Mouse (Mus musculus): Measurements from ENCODE around the gene Mgat4e.

Mgat4e gene

DNA sequence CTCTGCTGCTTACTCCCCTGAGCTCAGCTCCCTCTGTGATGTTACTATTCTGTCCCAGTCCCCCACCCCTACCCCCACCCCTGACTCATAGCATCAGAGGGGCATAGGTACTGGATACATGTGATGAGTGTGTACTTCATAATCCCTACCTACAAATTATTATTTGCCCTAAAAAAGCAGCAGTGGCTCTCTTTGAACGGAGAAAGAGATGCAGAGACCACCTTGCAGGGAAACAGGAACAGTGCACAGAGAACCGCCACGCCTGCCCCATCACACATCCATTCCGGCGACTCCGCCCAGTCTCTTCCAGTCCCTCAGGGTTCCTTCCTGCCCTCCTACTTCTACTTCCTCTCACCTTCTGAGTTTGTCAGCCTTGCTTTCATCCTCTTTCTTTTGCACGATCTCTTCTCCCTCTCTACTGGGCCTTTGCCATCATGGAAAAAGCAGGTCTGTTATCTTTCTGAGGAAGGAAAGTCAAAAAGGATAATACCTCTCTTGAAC, at the start of gene Mgat4e:
TSS of gene Mgat4e (minus strand) at position 51 of the 501 bp plus-strand sequence.
- no peak for DNase-seq

DNA sequence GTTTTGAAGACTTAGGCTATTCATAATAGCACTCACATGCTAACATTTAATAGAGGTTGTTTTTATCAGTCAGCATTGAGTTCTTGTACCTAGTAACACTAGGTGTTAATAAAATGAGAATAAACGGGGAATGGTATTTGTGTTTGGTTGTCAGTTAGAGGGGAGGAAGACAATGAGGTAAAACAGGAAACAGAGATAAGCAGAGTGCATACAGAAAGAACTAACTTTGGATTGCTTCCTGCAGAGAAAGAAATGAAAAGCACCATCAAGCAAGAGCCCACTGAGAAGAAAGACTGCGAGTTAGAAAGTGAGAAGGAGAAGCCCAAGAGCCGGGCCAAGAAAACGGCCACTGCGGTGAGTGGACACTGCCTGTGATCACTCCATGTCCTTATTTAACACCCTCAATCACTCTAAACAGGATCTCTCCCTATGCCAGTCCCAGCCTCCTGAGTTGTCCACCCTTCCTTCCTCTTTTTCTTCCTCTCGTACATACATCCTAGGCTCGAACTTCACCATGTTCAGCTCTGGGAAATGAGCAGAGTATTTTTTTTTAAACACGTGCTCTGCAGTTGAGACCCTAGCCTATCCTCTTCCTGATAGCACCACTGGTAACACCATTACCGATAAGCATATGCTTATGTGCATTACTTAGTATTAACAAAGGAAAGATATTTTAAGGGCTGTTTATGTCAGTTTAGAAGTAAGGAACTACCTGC, 48.0 kb upstream of the Mgat4e start:
- DNase-seq: no peak

DNA sequence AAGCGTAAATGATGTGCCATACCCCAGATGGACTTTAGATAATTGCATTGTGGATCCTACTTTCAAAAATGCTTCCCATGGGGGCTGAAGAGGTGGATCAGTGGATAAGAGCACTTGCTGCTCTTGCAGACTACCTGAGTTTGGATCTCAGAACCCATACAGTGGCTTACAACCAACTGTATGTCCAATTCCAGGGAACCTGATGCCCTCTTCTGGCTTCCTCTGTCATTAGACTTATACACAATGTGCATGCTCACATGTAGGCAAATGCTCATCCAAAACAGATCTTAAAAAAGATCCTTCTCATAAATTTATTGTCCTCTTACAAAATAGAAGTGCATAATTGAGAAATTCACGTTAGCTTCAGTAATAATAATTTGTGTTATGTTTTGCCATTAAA, 42.3 kb upstream of the Mgat4e start:
- no peak for DNase-seq

DNA sequence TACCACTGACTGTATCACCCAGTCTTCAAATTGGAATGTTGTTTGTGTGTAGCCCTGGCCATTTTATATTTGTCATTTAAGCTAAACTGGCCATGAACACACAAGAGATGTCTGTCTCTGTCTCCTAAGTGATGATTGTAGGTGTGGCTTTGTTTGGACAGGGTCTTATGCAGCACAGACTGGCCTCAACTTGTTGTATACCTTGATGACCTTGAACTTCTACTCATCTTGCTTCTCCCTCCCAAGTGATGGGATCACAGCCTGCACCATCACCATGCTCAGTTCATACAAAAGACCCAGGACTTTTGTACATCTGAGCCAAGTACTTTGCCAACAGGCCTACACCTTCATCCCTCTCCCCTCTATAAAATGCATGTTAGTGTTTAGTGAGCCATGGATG, 40.2 kb upstream of the Mgat4e start:
- DNase-seq: no peak

GRCm38 (mm10) chr1:134583560-134583959, 34.1 kb upstream of the Mgat4e start:
- no peak for DNase-seq

DNA sequence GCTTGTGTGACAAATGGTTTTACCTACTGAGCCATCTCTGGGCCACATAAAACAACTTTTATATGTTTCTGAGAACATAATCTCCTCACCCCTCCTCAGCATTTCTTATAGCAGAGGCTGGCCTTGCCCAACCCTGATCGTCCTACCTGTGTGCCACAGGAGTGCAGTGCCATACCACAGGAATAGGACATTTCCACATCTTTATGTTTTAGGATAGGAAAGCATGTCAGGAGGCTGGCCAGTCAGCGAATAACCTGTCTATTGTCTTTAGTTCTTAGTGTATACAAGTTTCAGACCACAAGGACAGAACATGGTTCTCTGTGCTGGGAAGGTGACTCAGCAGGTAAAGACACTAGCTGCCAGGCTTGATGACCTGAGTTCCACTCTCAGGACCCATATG, 31.3 kb upstream of the Mgat4e start:
- no peak for DNase-seq

- DNase-seq: no peak
These were observed 28.1 kb upstream of the Mgat4e start for GRCm38 (mm10) chr1:134577384-134578120.

DNA sequence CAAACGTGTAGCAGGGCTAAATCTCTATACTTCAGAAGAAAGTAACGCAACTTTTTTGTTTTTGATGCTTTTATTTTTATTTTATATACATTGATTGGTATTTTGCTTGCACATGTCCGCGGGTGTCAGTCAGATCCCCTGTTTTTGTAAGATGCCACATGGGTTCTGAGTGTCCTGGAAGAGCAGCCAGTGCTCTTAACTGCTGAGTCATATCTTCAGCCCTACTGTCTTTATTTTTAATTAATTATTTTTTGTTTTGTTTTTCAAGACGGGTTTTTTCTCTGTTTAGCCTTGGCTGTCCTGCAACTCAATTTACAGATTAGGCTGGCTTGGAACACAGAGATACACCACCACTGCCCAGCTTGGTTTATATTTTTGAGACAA, 24.4 kb upstream of the Mgat4e start:
- no peak for DNase-seq

DNA sequence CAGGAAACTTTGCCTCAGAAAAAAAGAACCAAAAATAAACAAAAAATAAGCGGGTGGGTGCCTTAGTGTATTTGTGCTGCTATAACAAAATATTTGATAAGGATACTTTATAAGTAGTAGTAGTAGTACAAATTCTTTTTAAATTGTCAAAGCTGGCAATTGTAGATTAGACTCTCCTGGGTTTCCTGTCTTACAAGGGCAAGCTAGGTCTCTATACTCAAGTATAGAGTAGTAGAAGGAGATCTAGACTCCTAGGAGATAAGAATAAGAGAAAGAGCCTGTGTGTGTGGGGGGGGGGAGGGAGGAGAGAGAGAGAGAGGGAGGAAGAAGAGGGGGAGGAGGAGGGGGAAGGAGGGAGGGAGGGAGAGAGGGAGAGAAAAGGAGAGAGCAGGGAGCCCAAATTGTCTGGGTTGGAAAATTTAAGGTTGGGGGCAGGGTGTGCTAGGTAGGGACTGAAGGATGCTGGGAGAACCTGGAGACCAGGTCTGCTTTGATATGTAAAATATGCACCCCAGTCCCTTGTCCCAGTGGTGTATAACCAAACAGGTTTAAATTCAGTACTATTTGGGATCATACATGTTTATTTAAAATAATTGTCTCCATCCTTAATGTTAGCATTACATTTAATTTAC, 23.9 kb upstream of the Mgat4e start:
- DNase-seq: no peak

- DNase-seq: no peak
These were observed 21.1 kb upstream of the Mgat4e start for GRCm38 (mm10) chr1:134570631-134571030.

GRCm38 (mm10) chr1:134570171-134570570, 20.7 kb upstream of the Mgat4e start:
- no peak for DNase-seq

GRCm38 (mm10) chr1:134567511-134567910, 18.0 kb upstream of the Mgat4e start:
- no peak for DNase-seq

- no peak for DNase-seq
These were observed 14.2 kb upstream of the Mgat4e start for GRCm38 (mm10) chr1:134563726-134564125.

DNA sequence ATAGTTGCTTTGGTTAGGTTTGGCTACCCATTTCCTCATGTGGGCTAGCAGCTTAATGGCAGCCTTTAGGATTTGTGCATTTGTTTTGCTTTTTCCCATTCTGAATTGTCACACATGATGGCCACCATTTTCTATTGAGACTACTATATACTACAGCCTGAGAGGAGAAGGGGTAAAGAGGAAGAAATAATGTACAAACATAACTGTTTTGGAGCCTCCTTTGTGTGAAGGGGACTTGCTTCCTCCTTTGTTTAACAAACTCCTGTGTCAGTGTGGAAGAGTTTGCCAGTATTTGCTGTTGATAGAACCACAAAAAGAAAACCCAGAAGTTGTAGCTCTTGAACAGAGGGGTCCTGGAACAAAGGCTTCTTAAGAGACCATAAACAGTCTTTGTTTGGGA, 13.0 kb upstream of the Mgat4e start:
- no peak for DNase-seq

- no peak for DNase-seq
These were observed 12.3 kb upstream of the Mgat4e start for GRCm38 (mm10) chr1:134561770-134562143.

DNA sequence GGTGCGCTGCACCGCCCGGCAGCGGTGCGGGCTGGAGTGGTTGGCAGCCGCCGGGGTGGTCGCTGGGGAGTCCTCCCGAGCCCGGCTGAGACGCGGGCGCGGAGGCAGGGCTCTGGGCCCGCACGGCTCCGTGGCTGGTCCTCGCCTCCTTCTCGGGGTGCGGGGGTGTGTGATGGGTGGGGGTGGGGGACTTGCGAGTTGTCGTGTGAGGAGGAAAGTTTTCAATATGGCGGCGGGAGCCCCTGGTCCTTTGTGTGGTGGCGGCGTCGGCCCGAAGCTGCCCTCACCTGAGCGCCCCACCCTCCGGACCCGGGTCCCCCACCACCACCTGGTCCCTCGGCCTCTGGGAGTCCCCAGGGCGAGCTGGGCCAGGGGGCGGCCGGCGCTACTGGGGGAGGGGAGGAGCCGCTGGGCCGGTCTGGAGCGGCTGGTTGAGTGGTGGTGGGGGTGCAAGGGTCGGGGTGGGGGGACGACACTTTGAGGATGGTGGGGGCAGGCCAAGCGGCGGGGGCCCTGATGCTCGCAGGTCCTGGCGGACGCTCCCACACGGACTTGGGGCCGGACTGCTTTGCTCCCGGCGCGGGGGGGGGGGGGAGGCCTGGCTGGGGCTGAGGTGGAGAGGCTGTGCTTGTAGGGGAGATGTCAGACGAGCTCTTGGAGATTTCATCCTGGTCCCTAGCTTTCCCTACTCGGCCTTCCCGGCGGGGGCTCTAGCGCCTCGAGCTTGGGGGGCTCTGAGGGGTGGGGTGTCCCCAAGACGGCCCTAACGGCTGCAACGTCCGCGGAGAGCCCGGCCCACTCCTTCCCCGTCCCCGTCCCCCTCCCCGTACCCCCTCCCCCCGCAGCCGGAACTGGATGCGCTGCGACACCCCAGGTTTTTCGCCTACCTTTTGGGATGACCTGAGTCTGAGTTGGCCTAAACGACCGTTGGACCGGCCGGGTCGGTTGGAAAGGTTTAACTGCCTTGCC, 11.6 kb upstream of the Mgat4e start:
- DNase-seq: peak in 1 of 2 experiments; percentile 17

DNA sequence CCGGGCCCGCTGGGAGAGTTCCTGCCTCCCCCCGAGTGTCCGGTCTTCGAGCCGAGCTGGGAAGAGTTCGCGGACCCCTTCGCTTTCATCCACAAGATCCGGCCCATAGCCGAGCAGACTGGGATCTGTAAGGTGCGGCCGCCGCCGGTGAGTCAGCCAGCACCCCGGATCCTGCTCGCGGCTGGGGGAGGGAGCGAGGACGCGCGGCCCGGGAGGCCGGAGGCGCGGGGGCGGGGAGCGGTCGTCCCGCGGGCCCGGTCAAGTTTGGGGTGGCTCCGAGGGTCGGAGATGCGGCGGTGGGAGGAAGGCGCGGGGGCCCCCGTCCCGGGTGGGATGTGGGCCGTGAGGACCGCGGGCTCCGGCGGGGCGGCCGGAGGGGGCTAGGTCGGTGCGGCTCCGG, 10.9 kb upstream of the Mgat4e start:
- DNase-seq: peak in 1 of 2 experiments; percentile 24

DNA sequence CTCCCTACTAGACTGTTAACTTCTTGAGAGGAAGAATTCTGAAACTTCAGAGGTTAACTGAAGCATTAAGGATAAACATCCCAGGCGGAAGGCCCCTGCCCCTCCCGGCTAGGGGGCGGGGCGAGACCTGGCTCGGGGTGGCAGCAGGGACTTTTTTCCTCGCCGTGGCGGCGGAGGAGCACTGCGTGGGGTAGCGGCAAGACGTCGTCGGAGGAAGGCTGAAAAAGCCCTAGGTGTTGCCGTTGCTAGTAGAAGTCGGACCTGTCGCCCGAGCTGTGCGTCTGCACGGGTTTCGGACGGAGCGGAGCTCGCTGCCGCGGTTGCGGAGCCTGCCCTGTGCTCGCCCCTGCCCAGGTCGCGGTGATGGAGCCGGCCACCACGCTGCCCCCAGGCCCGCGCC, 10.5 kb upstream of the Mgat4e start, which contains the start of gene Kdm5b:
TSS of gene Kdm5b (plus strand) at position 196 of the 400 bp plus-strand sequence.
- DNase-seq: peak; percentile 89 to 92

DNA sequence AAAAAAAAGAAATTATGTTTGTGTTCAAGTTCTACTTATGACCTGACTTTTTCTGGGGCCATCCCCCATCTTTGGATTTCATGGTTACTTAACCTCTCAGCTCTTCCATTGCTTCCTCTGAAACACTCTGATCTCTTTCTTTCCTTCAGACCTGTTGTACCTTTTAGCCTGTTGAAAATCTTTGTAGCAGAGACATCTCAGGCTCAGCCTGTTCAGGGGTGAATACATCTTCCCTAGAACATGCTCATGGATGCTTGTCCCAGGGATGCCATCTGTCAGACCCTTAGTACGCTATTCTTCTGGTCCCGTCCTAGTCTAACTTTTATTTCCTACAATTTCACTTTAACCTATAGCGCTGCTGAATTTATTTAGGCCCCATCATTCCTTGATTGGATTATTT, 9.7 kb upstream of the Mgat4e start:
- no peak for DNase-seq

GRCm38 (mm10) chr1:134558511-134558910, 9.0 kb upstream of the Mgat4e start:
- DNase-seq: no peak

DNA sequence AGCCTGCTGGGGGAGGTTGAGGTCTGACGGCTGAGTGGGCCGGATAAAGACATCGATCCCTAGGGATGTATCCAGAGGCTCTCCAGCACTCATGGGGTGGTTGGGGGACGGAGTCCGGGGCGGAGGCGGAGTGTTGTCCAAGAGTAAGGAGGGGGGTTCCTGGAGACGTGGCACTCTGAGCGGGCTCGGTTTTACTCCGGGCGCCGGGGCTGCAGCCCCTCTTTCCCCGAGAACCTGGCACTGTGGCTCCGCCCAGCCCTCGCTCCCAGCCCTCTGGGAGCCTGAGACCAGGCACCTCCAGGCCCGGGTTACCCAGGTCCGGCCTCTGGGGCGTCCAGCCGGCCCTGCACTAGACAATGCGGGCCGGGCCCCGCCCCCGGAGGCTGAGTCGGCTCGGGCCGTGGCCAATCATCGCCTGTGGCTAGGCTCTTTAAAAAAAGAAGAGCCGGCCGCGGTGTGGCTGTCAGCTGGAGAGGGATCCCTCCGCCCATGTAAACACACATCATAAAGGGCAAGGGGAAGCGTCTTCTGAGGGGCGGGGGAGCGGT, 7.3 kb upstream of the Mgat4e start:
- peak; percentile 96 for DNase-seq
